Mouse (Mus musculus): ENCODE data around the gene Psenen. TPM values are rescaled to one million over a fixed set of nuclear protein-coding genes. Genes with fewer than 3 reads are reported as not detected.

Psenen gene
- polyA plus RNA-seq, 1 experiment from 2014 or later, result 104 TPM

DNA sequence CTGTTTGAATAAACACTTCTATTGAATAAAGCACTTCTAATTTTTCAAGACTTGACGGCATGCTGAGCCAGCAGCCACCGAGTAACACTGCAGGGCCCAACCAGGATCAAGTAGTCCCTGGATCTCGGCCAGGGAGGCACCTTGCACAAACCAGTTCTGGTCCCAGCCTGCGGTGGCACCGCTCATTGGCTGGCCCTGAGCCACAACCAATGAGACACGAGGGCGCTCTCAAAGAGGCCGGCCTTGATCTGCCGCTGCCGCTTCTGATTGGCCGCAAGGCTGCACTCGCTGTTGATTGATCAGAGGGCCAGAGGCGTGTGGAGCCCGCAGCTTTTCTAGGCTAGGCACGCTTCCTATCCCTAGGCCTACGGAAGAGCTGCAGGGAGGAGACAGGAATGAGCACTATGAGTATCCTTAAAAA lies 36.5 kb upstream of the Psenen start:
- ChIA-PET POLR2A (no interaction called here), CTCF (interaction anchor here (9.3 kb wide), 1 partner anchor 9 kb away, joined by 65 read pairs; the partner anchor contains the start of gene Kmt2b)
- no peak for TF ChIP-seq CTCF (IDR thresholded peaks at IDR 0.05)
- ATAC-seq, result peak; percentile 84
- DNase-seq (ENCODE audit: low read depth, low spot score), result peak; percentile 68
- H3K27me3 ChIP-seq, result no peaks in the 10 kb centered on the region
- in situ Hi-C loops (cut with MboI; ENCODE audit: low pct_unique_long_range_greater_than_20kb), result no loop called here

DNA sequence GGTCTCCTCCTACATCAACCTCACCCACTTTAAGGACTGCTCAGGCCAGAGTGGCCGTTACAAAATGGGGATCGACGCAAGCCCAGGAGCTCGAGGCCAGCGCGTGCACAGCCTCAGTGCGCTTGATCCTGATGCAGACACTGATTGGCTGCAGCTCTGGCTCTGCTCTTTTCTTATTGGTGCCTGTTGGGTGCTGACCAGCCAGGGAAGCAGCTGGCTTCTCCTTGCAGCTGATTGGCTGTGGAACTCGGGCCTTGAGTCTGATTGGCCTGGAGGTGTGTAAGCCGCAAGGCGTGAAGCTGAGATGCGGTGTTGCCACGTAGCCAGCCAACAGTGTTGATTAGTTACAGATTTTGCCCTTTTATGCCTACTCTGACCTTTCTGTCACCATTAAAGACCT lies 35.4 kb upstream of the Psenen start, which contains the start of gene Zbtb32:
Zbtb32 (minus strand) TSS at position 124 of the 400 bp plus-strand sequence.
- TF ChIP-seq CTCF (IDR thresholded peaks at IDR 0.05), result no peak
- no peak for DNase-seq (ENCODE audit: low read depth, low spot score)
- no peaks in the 10 kb centered on the region for H3K27me3 ChIP-seq
- no peak for ATAC-seq
- CTCF ChIA-PET, result interaction anchor here (1.8 kb wide), 2 partner anchors 9 to 15 kb away, joined by 8 to 9 read pairs; no protein-coding TSS in a partner anchor
- in situ Hi-C loops (cut with MboI; ENCODE audit: low pct_unique_long_range_greater_than_20kb), result no loop called here
- POLR2A ChIA-PET, result no interaction called here

DNA sequence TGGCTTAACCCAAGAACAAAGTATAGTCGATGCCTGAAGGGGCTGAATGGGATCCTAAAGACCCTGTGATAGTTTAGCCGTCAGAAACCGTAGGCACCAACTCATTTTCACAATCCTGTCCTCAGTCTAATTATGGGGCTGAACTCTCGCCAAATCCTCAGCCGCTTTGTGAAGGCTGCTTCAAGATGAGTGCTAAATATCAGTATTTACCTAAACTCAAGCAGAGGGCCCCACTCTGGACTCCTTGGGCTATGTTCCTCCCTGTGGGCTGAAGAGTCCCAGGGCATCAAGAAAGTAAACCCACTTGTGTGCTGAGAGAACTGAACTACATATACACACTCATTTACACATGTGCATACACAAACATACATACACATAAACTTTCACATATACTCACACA lies 33.4 kb upstream of the Psenen start:
- no peak for TF ChIP-seq CTCF (IDR thresholded peaks at IDR 0.05)
- POLR2A ChIA-PET, result no interaction called here
- CTCF ChIA-PET, result no interaction called here
- DNase-seq (ENCODE audit: low read depth, low spot score), result no peak
- H3K27me3 ChIP-seq, result no peaks in the 10 kb centered on the region
- in situ Hi-C loops (cut with MboI; ENCODE audit: low pct_unique_long_range_greater_than_20kb), result no loop called here
- no peak for ATAC-seq

DNA sequence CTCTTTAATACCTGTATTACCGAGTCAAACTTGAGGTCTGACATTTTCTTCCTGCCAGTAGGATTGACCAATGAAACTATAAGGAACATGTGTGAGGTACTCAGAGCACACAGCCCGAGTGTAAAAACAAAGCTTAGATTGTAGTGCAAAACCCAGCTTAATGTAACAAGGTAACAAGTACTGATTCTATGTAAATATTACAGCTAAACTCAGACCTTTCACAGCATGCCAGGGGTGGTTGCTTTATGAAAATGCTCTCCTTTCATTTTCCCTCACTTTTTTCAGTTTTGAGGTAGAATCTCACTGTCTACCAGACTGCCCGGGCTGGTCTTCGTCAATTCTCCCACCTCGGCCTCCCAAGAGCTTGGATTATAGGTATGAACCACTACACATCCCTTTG lies 32.7 kb upstream of the Psenen start:
- TF ChIP-seq CTCF (IDR thresholded peaks at IDR 0.05), result no peak
- POLR2A ChIA-PET, result interaction anchor here (0.6 kb wide), 1 partner anchor 361 kb away, joined by 5 read pairs; the partner anchor contains the start of gene Usf2
- ATAC-seq (no peak), DNase-seq (ENCODE audit: low read depth, low spot score) (no peak)
- H3K27me3 ChIP-seq, result no peaks in the 10 kb centered on the region
- in situ Hi-C loops (cut with MboI; ENCODE audit: low pct_unique_long_range_greater_than_20kb), result no loop called here
- CTCF ChIA-PET, result interaction anchor here (1.2 kb wide), 2 partner anchors 17 to 18 kb away, joined by 3 to 4 read pairs; partner anchors contain the start of gene Upk1a

DNA sequence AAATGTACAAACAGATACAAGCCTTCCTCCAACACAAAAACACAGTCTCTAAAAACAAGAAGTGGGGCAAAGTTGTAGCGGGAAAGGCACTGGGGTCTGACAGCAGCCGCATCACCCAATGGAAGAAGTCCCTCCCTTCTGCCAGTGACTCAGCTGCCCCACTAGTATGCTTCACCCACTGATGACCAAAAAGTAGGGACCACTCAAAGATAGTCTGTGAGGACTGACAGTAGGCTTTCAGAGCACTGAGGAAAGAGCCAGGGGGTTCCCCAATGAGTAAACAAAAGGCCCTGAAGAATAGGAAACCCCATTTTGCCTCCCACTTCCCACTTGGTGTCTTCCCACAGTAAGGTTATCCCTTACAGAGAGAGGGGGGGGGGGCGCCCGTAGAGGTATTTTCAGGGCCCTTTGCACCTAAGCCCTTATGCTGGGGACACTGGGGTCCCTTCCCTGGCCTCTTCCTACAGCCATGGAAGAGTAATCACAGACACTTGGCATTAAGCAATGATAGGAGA lies 31.1 kb upstream of the Psenen start:
- no peak for ATAC-seq
- TF ChIP-seq CTCF (IDR thresholded peaks at IDR 0.05), result no peak
- in situ Hi-C loops (cut with MboI; ENCODE audit: low pct_unique_long_range_greater_than_20kb), result no loop called here
- ChIA-PET POLR2A (no interaction called here), CTCF (interaction anchor here (6.9 kb wide), 1 partner anchor 10 kb away, joined by 65 read pairs; no protein-coding TSS in a partner anchor)
- DNase-seq (ENCODE audit: low read depth, low spot score), result no peak
- no peaks in the 10 kb centered on the region for H3K27me3 ChIP-seq

DNA sequence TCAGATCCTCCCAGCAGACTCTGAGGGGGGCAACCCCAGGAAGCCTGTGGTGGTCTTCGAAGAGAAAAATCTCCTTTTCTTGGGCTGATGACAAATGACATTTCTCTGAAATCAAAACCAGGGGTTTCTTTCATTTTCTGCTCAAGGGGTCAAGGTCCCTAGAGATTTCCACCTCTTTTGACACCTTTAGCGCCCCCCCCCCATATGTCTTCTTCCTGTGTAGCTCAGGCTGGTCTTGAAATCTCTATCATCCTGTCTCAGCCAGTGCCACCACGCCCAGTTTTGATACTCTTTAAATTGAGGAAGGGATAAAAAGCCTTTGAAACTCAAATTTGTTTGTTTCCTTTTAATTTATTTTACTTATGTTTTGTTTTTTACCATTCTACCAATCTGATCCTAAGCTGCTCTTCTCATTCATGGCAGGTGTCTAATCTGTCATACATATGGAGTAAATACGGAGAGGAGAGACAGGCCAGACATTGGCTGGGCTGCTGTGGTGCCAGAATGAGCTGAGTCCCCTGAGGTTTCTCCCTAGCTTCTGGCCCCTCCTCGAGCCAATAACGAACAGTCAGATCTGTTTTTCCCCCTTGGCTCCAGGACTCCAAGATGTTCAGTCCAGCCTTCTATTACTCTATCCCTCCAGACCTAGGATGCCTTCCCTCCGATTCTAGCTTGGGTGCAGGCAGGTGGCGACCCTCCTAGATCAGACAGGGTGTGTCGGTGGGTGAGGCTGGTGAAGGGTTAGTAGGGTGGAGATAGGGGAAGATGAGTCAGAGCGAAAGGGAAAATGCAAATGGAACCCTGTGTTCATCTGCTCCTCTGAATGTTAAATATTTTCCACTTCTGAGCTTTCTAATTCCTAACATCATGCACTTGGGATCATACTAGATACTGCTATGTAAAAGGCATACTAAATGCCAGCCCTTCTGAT lies 30.4 kb upstream of the Psenen start:
- POLR2A ChIA-PET, result no interaction called here
- ATAC-seq (no peak), DNase-seq (ENCODE audit: low read depth, low spot score) (no peak)
- no peaks in the 10 kb centered on the region for H3K27me3 ChIP-seq
- TF ChIP-seq CTCF (IDR thresholded peaks at IDR 0.05), result no peak
- in situ Hi-C loops (cut with MboI; ENCODE audit: low pct_unique_long_range_greater_than_20kb), result no loop called here
- CTCF ChIA-PET, result interaction anchor here (2.3 to 6.9 kb wide), 2 partner anchors 11 to 20 kb away, joined by 14 to 65 read pairs; no protein-coding TSS in a partner anchor

DNA sequence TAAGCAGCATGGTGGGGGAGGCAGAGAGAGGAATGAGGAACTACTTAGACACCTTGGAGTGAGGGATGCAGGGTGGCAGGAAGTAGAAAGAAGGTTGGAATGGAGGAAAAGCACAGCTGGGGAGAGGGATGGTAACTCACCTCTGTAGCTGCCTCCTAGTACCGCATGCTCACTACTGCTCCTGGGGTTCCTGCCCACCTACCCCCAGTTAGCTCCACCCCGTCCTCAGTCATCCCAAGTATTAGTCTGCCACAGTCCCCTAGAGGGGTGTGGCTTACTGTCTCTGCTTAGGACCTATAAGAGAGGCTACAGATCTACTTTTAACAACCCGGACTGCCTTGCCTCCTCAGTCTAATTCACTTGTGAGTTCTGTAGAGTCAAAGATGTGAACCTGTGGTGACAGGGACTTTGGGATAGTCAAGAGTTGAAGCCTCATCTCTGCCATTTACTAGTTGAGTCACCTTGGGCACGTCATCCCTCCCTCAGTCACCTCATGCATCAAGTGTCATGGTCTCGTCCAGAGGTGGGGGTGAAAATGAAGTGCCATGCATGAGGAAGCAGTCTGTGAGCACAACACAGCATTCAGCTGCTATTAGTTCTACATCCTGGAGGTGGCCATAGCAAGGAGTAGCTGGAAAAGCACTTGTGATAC lies 29.5 kb upstream of the Psenen start:
- in situ Hi-C loops (cut with MboI; ENCODE audit: low pct_unique_long_range_greater_than_20kb), result no loop called here

DNA sequence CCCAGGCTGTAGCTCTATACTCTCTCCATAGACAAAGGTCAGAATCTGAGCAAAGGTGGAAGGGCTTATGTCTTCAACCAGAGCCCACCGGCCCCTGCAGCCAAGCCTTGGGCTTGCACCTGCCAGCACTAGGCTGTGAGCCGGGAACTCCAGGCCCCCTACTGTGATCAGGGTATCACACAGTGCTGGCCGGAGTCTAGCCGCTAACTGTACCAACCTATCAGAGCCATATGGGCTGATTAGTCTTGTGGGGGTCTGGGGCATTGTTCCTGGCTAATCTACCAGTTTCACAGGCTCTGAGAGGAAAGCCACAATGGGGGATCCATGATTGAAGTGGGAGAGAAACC lies 28.2 kb upstream of the Psenen start:
- POLR2A ChIA-PET, result interaction anchor here (1.1 to 1.5 kb wide), 2 partner anchors 15 to 24 kb away, joined by 3 to 10 read pairs; no protein-coding TSS in a partner anchor
- H3K27me3 ChIP-seq, result no peaks in the 10 kb centered on the region
- no peak for TF ChIP-seq CTCF (IDR thresholded peaks at IDR 0.05)
- in situ Hi-C loops (cut with MboI; ENCODE audit: low pct_unique_long_range_greater_than_20kb), result no loop called here
- no peak for ATAC-seq
- DNase-seq (ENCODE audit: low read depth, low spot score), result no peak
- CTCF ChIA-PET, result interaction anchor here (2.3 to 6.9 kb wide), 3 partner anchors 13 to 23 kb away, joined by 14 to 65 read pairs (median 31); no protein-coding TSS in a partner anchor

More for the DNA sequence above, 29.5 kb upstream of the Psenen start:
- ATAC-seq, result no peak
- ChIA-PET CTCF (interaction anchor here (2.3 to 6.9 kb wide), 2 partner anchors 12 to 21 kb away, joined by 14 to 65 read pairs; no protein-coding TSS in a partner anchor), POLR2A (interaction anchor here (1.5 kb wide), 1 partner anchor 23 kb away, joined by 10 read pairs; no protein-coding TSS in a partner anchor)
- DNase-seq (ENCODE audit: low read depth, low spot score), result no peak
- no peaks in the 10 kb centered on the region for H3K27me3 ChIP-seq
- TF ChIP-seq CTCF (IDR thresholded peaks at IDR 0.05), result no peak

DNA sequence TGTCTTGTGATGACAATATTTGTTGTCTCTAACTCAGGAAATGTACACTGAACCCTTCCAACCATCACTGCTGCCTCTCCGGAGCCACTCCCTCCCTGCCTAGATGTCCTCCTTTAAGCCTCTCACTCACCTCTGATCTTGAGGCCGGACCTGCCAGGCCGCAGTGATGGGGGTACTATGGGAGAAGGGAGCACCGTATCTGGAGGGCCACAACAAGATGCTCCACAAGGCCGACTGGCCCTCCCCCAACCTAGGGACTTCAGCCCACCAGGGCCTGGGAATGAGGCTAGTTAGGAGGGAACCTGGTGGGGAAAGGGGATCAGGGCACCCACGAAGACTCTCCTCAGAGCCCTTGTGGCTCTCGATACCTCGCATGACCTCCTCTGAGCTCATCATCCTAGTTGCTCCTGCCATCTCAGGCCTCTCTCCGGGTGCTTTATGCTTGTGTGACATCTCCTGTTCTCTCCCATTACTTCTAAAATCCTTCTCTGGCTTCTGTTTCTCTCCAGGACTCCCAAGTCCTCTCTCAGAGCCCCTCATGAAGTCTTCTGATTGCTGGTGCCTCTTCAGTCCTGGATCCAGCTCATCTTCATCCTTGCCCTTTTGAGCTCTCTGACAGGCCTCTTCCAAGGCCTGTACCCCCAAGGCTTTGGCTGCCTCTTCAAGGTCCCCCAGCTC lies 27.6 kb upstream of the Psenen start:
- DNase-seq (ENCODE audit: low read depth, low spot score) (no peak), ATAC-seq (no peak)
- no peaks in the 10 kb centered on the region for H3K27me3 ChIP-seq
- ChIA-PET CTCF (interaction anchor here (3.1 to 6.9 kb wide), 2 partner anchors 14 to 24 kb away, joined by 31 to 65 read pairs; no protein-coding TSS in a partner anchor), POLR2A (interaction anchor here (0.6 to 2.9 kb wide), 4 partner anchors 10 to 25 kb away, joined by 3 to 10 read pairs (median 7); no protein-coding TSS in a partner anchor)
- in situ Hi-C loops (cut with MboI; ENCODE audit: low pct_unique_long_range_greater_than_20kb), result no loop called here
- TF ChIP-seq CTCF (IDR thresholded peaks at IDR 0.05), result no peak
